Mouse (Mus musculus): ENCODE results near the gene Gm17409.

- TF ChIP-seq CTCF (conservative IDR thresholded peaks at IDR 0.05; ENCODE audit: insufficient read depth, insufficient read length, low read depth, low read length), result no peak
- no peak for TF ChIP-seq POLR2A (IDR thresholded peaks at IDR 0.05; ENCODE audit: low read depth, low read length)
Observed at GRCm38 (mm10) chr2:58514489-58514888, 44.6 kb downstream of the Gm17409 start.
